Mouse (Mus musculus) ES-E14 (cell line): Measurements from ENCODE around the gene Ankrd22. TPM values are rescaled to one million over a fixed set of nuclear protein-coding genes. Genes with fewer than 3 reads are reported as not detected.

ENCODE experiments used
- DNase-seq: peaks from one replicate; pipeline ENCODE4 v3.0.0-alpha.2; 2013; ENCODE audit warnings: low read depth, low spot score
- H3K27ac ChIP-seq: 2 replicates; pipeline ENCODE4 v1.5.1; 2012; ENCODE audit warnings: low read depth, mild to moderate bottlenecking, low read length, moderate library complexity, mixed read lengths; ENCODE audit not compliant: poor library complexity, insufficient read depth, severe bottlenecking
- H3K36me3 ChIP-seq: 2 replicates; pipeline ENCODE4 v1.6.1; 2012; ENCODE audit warnings: mild to moderate bottlenecking, low read length, moderate library complexity, mixed read lengths; ENCODE audit not compliant: control insufficient read depth, poor library complexity, insufficient read depth, severe bottlenecking
- H3K4me1 ChIP-seq, 2 experiments: fragments of 150-350 bp in 1 of 2; sonication (generic) in 1 of 2; 2 replicates each; pipeline ENCODE4 v1.6.1; 2012; ENCODE audit warnings: low read length in 2 of 2, mild to moderate bottlenecking in 1 of 2, mixed read lengths in 1 of 2; ENCODE audit not compliant: control insufficient read depth in 2 of 2, insufficient read depth in 2 of 2, poor library complexity in 1 of 2
- H3K4me3 ChIP-seq, 2 experiments: fragments of 150-350 bp in 1 of 2; sonication (generic) in 1 of 2; 2 replicates each; pipeline ENCODE4 v1.5.1; 2012; ENCODE audit warnings: low read length in 2 of 2, low read depth in 1 of 2, mild to moderate bottlenecking in 1 of 2, mixed read lengths in 1 of 2; ENCODE audit not compliant: insufficient read depth in 1 of 2, poor library complexity in 1 of 2, severe bottlenecking in 1 of 2
- H3K9ac ChIP-seq: 2 replicates; pipeline ENCODE4 v1.6.1; 2012; ENCODE audit warnings: low read depth, mild to moderate bottlenecking, low read length, mixed read lengths; ENCODE audit not compliant: poor library complexity, insufficient read depth, severe bottlenecking
- H3K9me3 ChIP-seq: fragments of 150-350 bp; sonication (generic); 2 replicates; pipeline ENCODE4 v1.6.1; 2012; ENCODE audit warnings: low read depth, mild to moderate bottlenecking, low read length; ENCODE audit not compliant: control insufficient read depth, insufficient read depth
- CHD2 ChIP-seq: IDR thresholded peaks from 2 replicates; pipeline ENCODE4 v1.6.1; 2014; ENCODE audit warnings: mild to moderate bottlenecking, low read depth, low read length, inconsistent platforms
- HCFC1 ChIP-seq: IDR thresholded peaks from 2 replicates; pipeline ENCODE4 v1.6.1; 2012; ENCODE audit warnings: low read length, inconsistent platforms, borderline replicate concordance; ENCODE audit not compliant: insufficient read depth
- MAFK ChIP-seq: IDR thresholded peaks from 2 replicates; pipeline ENCODE4 v1.6.1; 2014; ENCODE audit warnings: mild to moderate bottlenecking, low read depth, low read length, inconsistent platforms; ENCODE audit not compliant: insufficient read depth
- ZC3H11A ChIP-seq: IDR thresholded peaks from 2 replicates; pipeline ENCODE4 v1.6.1; 2012; ENCODE audit warnings: low read depth, mild to moderate bottlenecking, inconsistent platforms, low read length, borderline replicate concordance
- ZNF384 ChIP-seq: IDR thresholded peaks from 2 replicates; pipeline ENCODE4 v1.6.1; 2012; ENCODE audit warnings: low read depth, low read length, inconsistent platforms
- in situ Hi-C, 2 experiments: fragments of 600-800 bp; cut with MboI; formaldehyde crosslinking; loops; one replicate each; pipeline ENCODE4 v1.15.1; 2025; ENCODE audit warnings: low sequenced_read_pairs in 2 of 2, inconsistent platforms in 1 of 2; ENCODE audit not compliant: unreplicated experiment in 2 of 2
- total RNA-seq: library from RNA; depleted of rRNA; stranded (reverse); fragments of 300-350 nt; gene quantifications from 2 replicates; pipeline ENCODE4 v1.2.3, GENCODE M21; 2012

The Ankrd22 gene
- total RNA-seq, 1 experiment, result 1.2 TPM

DNA sequence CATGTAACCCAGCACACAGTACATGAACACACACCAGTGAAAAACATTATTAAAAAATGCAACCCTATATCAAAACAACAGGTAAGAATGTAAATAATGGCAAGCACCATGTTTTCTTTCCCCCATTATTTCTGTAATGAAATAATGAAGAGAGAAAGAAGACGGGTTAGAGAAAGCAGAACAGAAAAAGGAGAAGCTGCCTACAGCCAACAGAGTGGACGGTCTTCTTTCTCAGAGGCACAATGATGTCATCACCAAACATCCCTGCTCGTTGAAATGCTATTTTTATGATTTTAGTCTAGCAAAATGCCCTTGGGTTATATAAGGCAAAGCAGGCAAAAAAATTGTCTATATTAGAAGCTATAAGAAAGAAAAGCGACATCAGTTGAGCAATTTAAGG is 17.4 kb downstream of the Ankrd22 start:
- no peak for DNase-seq
- no peak overlapping the region for H3K27ac ChIP-seq
- in situ Hi-C loops, result no loop called here
- H3K4me1 ChIP-seq, result no peaks in the 10 kb centered on the region
- no peak overlapping the region for H3K9ac ChIP-seq
- H3K4me3 ChIP-seq, result no peak overlapping the region
- H3K9me3 ChIP-seq, result no peaks in the 10 kb centered on the region
- TF ChIP-seq ZNF384 (no peak), HCFC1 (no peak), CHD2 (no peak), MAFK (no peak), ZC3H11A (no peak)
- no peaks in the 10 kb centered on the region for H3K36me3 ChIP-seq

DNA sequence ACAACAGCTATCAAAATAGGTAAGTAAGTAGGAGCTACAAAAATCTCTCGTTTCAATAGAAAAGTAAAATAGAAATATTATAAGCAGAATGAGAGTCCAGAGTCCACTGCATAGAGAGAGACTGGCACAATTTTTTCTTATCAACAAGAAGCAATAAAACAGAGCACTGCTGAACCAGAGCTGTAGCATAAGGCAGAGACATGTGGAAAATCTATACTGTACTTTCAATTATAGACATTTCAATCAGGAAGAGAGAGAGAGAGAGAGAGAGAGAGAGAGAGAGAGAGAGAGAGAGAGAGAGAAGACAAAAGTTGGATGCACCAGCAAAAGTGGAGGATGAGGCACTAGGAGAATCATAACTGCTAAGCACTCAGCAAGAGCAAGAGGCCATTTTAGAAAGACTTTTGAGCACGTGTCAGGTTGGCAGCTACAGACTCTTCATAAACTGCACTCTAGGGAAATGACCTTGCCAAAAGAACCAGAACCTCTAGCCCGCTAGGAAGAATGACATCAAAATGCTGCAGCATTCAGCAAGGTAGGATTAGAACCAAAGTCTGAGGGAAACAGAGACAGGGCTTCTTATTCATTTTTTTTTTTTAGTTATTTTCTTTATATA is 26.3 kb downstream of the Ankrd22 start:
- in situ Hi-C loops, result no loop called here
- Histone ChIP-seq H3K4me3 (no peak overlapping the region), H3K27ac (no peak overlapping the region), H3K9ac (no peak overlapping the region), H3K9me3 (no peaks in the 10 kb centered on the region), H3K4me1 (no peaks in the 10 kb centered on the region), H3K36me3 (no peaks in the 10 kb centered on the region)
- TF ChIP-seq MAFK (no peak), HCFC1 (no peak), ZC3H11A (no peak), ZNF384 (no peak), CHD2 (no peak)
- DNase-seq, result no peak

DNA sequence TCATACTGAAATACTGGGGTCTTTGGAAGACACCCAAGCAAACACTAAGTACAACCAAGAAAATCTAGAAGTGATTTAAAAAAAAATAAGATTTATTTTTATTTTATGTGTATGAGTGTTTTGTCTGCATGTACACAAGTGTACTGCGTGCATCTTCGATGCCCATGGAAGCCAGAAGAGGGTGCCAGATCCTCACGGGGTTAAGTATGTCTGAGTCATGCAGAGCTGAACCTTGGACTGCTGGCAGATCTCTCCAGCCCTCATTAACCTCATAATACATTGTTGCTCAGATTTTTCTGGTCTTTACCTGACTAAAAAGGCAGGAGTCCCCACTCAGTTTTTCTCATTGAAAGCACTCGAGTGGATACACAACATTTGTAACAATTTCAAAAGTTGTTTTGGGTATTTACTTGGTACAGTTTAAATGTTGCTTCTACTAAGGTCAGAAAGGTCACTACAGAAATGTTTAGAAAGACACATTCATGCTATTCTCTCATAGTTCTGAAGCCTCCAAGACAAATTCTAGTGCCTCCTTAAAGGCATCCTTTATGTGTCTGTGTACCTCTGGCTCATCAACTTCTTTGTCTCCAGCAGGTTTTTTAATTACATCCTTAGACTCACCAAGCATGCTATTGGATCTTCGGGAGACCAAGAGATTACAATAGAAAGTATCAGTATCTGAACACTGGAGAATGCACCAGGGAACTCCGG is 27.0 kb downstream of the Ankrd22 start:
- H3K9me3 ChIP-seq, result no peaks in the 10 kb centered on the region
- in situ Hi-C loops, result no loop called here
- TF ChIP-seq HCFC1, result no peak
- no peak for TF ChIP-seq CHD2
- no peak for TF ChIP-seq ZC3H11A
- no peak for TF ChIP-seq ZNF384
- no peak for TF ChIP-seq MAFK
- no peak for DNase-seq
- no peaks in the 10 kb centered on the region for H3K36me3 ChIP-seq
- H3K4me1 ChIP-seq, result no peaks in the 10 kb centered on the region
- H3K27ac ChIP-seq, result no peak overlapping the region
- no peak overlapping the region for H3K4me3 ChIP-seq
- H3K9ac ChIP-seq, result no peak overlapping the region

DNA sequence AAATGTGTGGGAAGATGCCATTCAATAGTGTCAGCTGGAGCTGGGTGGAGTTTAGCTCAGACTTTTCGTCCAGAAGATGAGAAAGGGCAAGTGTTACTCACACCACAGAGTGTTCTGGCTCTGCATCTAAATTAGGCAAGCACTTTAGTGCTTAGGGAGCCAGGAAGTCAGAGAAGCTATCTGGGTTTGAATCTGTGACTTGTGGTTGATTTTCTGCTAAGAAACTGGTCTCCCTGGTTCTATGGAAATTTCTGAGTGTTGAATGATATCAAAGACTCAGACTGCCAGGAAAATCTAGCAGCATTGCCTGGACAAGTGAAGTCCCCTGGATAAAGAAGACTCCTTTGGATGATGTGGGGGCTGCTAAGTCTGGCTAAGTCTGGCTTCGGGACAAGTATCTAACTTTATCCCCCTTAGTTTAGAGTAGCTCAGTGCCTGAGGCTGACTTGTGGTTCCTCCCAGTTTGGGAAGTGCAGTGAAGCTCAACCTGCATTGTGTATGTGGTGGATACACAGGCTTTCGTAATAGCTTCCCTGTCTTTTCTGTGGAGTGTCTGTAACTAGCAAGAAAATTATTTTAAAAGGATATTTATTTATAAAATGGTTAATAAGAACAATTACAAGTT is 45.6 kb downstream of the Ankrd22 start:
- no peaks in the 10 kb centered on the region for H3K36me3 ChIP-seq
- no peak for DNase-seq
- H3K4me3 ChIP-seq, result no peak overlapping the region
- no peak overlapping the region for H3K27ac ChIP-seq
- in situ Hi-C loops, result no loop called here
- H3K9me3 ChIP-seq, result no peaks in the 10 kb centered on the region
- TF ChIP-seq MAFK (no peak), HCFC1 (no peak), ZC3H11A (no peak), CHD2 (no peak), ZNF384 (no peak)
- H3K9ac ChIP-seq, result no peak overlapping the region
- no peaks in the 10 kb centered on the region for H3K4me1 ChIP-seq
